Mouse (Mus musculus) kidney, postnatal 10 days (tissue): ENCODE data around the gene Hbq1b.

Experiments used
- DNase-seq: peaks from one replicate; pipeline ENCODE4 v3.0.0; 2021; ENCODE audit warnings: mixed read lengths

The Hbq1b gene

DNA sequence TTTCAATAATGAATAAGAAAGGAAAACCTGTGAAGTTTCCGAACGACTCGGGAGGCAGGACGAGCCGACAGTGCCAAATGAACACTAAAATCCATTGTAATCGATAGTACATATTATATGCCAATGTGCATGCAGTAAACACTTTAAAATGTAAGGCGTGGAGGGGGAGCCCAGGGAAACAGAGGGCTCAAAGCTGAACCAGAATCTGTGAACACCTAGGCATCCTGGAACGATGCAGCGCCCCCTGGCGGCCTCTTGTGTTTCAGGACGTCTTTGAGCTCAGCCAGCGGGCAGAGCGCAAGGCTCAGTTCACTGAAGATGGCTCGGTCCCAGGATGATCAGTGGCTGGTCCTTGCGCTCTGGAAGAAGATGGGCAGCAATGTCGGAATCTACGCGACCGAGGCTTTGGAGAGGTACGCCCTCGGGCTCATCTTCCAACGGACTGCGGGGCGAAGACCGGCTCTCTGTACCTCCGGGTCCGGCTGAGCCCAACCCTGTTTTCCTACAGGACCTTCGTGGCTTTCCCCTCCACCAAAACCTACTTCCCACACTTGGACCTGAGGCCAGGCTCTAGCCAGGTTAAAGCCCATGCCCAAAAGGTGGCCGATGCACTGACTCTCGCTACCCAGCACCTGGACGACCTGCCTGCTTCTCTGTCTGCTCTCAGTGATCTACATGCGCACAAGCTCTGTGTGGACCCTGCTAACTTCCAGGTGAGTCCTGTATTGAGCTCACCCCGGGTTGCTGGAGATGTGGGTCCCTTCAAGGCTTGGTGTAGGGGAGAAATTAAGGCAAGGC lies at the start of gene Hbq1b:
Gene Hbq1b, plus strand, starts transcription at position 271 of the 798 bp plus-strand sequence.
- peak; percentile 88 for DNase-seq

- no peak for DNase-seq
Measured at GRCm38 (mm10) chr11:32237411-32237795, 49.4 kb upstream of the Hbq1b start.

- DNase-seq = peak; percentile 85
Measured at GRCm38 (mm10) chr11:32238093-32238860, 48.5 kb upstream of the Hbq1b start.

DNA sequence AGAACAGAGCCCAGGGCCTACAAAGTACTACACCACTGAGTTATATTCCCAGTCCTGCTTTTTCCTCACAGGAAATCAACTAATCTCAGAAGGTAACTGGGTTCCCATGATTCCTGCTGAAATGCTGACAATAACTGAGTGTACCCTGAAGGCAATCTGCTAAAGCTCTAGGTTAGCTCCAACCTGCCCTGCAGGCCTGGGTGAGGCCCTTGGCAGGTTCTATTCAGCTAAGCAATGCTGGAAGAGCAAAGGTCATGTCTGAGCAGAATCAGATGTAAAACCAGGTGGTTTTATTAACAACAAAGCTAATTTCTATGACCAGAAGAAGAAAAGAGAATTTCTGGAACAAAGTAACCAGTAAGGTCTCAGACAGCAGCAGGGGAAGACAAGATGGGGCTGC lies 45.4 kb upstream of the Hbq1b start:
- DNase-seq = no peak

DNA sequence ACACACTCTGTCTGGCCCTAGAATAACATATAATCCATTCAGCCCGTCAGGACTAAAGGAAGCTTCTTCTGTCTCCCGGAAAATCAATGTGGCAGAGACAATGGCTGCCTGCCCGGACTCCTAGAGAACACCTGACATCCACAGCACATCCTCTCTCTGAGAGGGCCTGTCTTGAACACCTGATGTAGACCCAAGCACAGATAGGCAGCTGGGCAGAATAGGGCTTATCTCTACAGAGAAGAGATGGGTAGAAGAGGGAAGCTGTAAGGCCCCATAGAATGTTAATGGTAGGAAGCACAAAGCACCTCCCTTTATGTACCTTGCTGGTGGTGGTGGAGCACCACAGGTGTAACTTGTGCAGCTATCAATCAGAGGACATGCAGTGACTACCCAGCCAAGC lies 44.6 kb upstream of the Hbq1b start:
- no peak for DNase-seq

DNA sequence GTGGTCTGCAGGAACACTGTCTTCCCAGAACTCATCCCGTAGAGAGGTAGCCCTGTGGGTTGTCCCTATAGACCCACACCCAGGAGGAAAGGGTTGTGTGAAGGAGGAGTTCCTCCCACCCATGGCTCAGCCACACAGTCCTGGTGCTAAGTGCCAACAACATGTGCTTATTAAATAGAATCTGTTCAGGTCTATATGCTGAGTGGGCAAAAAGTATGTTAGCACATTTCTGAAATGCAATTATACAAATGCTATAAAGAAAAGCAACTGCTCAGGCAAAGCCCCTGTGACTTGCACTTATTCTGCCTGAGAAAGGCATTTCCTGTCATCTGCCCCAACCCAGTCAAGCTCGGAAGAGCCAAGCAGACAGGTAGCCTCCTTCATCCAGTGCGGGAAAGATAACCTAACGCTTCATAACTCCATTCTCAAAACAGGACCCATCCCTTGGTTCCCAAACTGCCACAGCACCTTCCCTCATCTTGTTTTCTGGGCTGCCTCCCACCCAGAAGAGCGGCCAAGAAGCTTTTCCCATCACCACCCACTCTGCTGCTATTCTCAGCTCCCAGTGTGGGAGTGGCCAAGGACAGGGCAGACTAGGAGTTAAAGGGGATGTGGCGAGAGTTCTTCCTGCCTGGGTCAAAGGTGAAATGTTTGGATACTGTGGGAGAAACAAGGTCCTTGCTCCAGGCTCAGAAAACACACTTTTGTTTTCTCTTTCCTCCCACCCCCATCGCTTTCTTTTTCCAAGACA lies 43.4 kb upstream of the Hbq1b start:
- DNase-seq = peak; percentile 63

- peak; percentile 70 for DNase-seq
Measured at GRCm38 (mm10) chr11:32244064-32244463, 42.7 kb upstream of the Hbq1b start.

DNA sequence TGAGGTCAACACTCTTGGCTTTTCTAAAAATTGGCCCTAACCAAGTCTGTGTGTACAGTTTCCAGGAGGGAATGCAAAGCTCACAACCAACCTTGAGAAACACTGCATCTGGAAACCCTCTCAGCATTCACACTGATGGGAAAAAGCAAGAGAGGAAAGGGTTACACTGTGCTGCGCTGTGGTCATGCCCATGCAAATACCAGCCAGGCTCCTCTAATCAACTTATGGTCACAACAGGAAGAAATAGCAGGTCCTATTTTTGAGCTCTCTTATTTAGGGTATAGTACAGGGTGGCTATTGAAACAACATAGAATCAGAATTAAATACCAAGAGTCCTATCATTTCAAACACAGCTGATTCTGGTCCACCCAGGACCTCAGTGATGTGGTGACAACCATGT lies 42.1 kb upstream of the Hbq1b start:
- DNase-seq = no peak

GRCm38 (mm10) chr11:32245614-32246013 lies 41.2 kb upstream of the Hbq1b start:
- DNase-seq = no peak

GRCm38 (mm10) chr11:32247068-32247467 lies 39.7 kb upstream of the Hbq1b start:
- no peak for DNase-seq

DNA sequence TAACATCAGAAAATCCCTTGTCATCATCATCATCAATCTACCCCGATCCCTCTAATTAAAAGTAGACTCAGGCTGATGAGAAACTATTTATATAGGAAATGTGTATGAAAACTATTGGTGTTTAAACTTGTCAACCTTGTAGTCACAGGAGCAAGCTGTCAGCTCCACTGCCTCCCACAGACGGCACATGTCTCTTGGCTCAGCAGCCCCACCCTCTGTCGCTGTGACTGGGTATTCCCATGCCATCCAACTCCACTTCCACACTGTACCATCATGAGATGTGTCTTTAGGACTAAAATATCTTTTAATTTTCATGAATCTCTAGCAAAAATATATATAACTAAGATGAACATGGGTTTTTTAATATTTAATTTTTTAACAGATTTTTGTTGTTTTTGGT lies 38.4 kb upstream of the Hbq1b start:
- no peak for DNase-seq

DNA sequence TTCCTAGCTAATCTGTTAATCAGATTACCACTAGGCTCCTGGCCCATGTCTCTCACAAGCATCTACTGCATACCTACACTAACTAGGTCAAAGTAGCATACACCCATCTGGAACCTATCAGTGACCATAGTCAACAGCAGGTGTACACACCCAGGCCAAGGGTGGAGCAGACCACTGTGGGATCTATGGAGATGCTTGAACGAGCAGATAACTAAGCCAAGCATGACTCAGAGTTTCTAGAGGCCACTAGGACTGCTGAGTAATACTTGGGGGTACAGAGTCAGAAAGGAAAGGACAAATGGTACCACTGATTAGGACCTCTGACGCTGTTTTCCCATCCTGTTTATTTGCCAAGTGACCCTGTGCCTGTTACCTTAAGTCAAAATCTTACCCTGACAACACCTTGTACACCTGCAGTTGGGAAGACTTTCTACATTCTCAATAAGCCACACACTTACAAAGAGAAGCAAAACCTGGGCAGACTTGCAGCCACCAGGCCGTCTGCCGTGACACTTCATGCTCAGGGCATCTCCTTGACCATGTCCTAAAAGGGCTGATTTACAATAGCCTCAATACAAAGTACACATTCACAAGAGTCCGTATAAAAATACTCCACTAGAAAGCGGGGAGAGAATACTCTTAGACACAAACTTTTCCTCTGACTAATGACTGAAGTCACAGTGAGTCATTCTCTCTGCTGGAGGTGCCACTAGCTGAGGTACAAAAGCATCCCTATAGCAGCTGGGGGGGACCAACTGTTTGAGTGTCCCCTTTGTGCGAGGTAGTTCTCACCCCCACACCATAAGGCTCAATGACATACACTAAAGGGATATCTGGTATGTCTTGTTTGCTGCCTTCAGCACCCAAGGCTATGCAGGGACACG lies 35.6 kb upstream of the Hbq1b start:
- DNase-seq = no peak

- DNase-seq = no peak
Measured at GRCm38 (mm10) chr11:32253121-32253520, 33.6 kb upstream of the Hbq1b start.

GRCm38 (mm10) chr11:32256146-32256545 lies 30.6 kb upstream of the Hbq1b start:
- DNase-seq = no peak

GRCm38 (mm10) chr11:32256566-32256965 lies 30.2 kb upstream of the Hbq1b start:
- DNase-seq = no peak

DNA sequence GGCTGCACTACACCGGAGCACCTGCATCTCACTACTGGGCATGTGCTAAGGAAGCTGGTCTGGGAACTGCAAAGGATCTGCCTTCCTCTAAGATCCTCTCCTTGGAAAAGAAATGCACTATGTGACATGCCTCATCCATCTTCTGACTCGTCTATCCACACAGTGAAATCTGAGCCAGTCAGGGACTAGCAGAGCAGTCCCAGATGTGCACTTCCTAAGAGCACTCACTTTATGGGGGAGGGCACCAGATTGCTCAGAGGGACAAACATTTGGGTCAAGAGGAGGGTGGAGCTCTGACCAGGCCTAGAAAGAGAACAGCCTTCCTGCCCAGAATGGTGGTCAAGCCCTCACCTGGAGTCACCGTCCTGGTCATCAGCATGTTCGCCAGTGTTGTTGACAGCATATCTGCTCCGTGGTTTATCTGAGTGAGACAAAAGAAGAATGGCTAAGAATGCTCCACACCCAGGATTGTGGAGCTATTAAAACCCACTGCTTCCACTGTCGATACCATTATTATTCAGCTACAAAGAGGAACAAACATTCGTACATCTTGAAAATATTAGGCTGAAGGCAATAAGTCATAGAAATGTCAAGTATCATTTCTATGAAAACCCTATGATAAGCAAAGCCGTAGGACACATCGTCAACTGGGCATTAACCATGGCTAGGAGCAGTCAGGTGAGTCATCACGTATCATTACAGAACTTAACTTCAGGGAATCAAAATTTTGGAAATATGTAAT lies 23.9 kb upstream of the Hbq1b start:
- DNase-seq = no peak

- DNase-seq = no peak
Measured at GRCm38 (mm10) chr11:32265117-32265738, 21.5 kb upstream of the Hbq1b start.

GRCm38 (mm10) chr11:32266194-32266593 lies 20.6 kb upstream of the Hbq1b start:
- DNase-seq = no peak

DNA sequence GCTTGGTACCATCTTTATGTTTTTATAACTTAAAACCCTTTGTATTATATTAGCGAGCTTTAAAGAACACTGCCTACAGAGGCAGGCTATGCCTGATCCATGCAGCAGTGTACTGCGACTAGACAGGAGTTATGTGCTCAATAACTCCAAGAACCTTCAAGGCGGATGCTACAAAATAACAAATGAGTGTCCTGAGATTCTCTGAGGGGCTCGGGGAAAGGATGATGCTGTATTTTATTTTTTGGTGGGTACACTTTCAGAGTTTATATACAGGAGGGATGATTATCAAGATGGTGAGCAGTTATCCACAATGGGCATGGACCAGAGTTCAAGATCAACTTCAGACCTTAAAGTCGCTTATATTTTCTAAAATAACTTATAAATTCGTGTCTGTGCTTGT lies 20.0 kb upstream of the Hbq1b start:
- no peak for DNase-seq

- DNase-seq = peak; percentile 99
Measured at GRCm38 (mm10) chr11:32267188-32267884, 19.4 kb upstream of the Hbq1b start, which contains the start of gene Nprl3. Nprl3 (minus strand) TSS chr11:32267707.
